Mouse (Mus musculus): Measurements from ENCODE around the gene Uggt2.

- TF ChIP-seq CTCF (IDR thresholded peaks at IDR 0.05; ENCODE audit: extremely low read depth, insufficient read depth, insufficient read length, insufficient replicate concordance) (no peak), POLR2A (IDR thresholded peaks at IDR 0.05; ENCODE audit: low read depth, low read length) (no peak)
Observed at GRCm38 (mm10) chr14:119052361-119052760, 46.9 kb downstream of the Uggt2 start.
